Mouse (Mus musculus) megakaryocyte, embryonic 14.5 days (primary cell): Measurements from ENCODE around the gene Krt2. TPM values are rescaled to one million over a fixed set of nuclear protein-coding genes. Genes with fewer than 3 reads are reported as not detected.

ENCODE experiments used
- H3K27me3 ChIP-seq: replicated peaks from 2 replicates; pipeline ENCODE3; 2012; ENCODE audit warnings: inconsistent platforms
- H3K36me3 ChIP-seq: replicated peaks from 2 replicates; pipeline ENCODE3; 2012; ENCODE audit warnings: low read length, inconsistent platforms, mixed read lengths
- H3K4me1 ChIP-seq: 2 replicates; pipeline ENCODE4 v1.6.1; 2012; ENCODE audit warnings: inconsistent platforms
- H3K4me3 ChIP-seq: replicated peaks from 2 replicates; pipeline ENCODE3; 2012; ENCODE audit warnings: moderate library complexity, mild to moderate bottlenecking, inconsistent platforms
- H3K9me3 ChIP-seq: 2 replicates; pipeline ENCODE4 v1.6.1; 2012; ENCODE audit warnings: inconsistent platforms
- FLI1 ChIP-seq: IDR thresholded peaks from 2 replicates; pipeline ENCODE4 v1.6.1; 2012; ENCODE audit warnings: low read length, inconsistent platforms, mixed read lengths
- GATA1 ChIP-seq: IDR thresholded peaks from 3 replicates; pipeline ENCODE4 v1.6.1; 2012; ENCODE audit warnings: mixed read lengths, low read length, inconsistent platforms, borderline replicate concordance
- polyA plus RNA-seq: library from polyadenylated mRNA; stranded (reverse); fragments of >175 nt; gene quantifications from 2 replicates; pipeline ENCODE4 v1.2.3, GENCODE M21; 2012; ENCODE audit warnings: low replicate concordance; ENCODE audit not compliant: insufficient read depth

Krt2 gene
- polyA plus RNA-seq, 1 experiment = not detected

DNA sequence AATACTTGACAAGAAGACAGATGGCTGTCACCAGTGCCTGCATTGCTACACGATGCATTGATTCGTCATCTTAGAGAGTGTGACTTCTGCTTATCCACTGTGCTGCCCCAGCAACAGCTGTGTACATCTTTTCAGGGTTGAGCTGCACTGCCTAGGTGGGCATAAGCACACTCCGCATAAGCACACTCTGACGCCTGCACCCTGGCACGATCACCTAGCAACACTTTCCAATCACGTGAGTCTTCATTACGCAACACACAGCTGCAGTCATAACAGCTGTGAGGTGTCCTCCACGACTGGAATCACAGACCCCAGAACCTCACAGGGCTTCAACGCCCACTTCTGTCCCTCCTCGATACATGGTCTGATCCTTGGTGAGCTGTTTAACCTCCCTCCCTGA, 44.5 kb downstream of the Krt2 start:
- H3K36me3 ChIP-seq = no peaks in the 10 kb centered on the region
- H3K9me3 ChIP-seq = peaks cover 6% of the 10 kb centered on the region
- peaks cover 5% of the 10 kb centered on the region for H3K4me1 ChIP-seq
- H3K4me3 ChIP-seq = no peak overlapping the region
- H3K27me3 ChIP-seq = peaks cover 52% of the 10 kb centered on the region
- TF ChIP-seq FLI1 (no peak), GATA1 (no peak)

DNA sequence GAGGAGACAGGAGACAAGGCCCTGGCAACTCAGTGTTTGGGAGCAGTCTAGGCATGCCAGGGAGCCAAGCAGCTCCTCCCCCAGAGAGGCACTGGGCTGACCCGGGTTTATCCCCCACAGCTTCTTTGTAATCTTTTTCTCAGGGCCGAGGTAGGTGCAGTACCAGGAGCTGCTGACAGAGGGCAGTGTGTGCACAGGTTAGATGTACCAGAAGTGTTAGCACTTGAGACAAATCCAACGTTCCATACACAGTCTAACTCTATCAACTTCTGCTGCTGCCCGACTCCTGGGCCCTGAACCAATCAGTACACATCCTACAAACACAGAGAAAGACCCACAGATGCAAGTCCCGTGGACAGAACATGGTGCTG, 45.3 kb downstream of the Krt2 start:
- Histone ChIP-seq H3K9me3 (peaks cover 3% of the 10 kb centered on the region; the same call in 1 of the 2 replicates), H3K4me3 (no peak overlapping the region), H3K36me3 (no peaks in the 10 kb centered on the region), H3K4me1 (peaks cover 5% of the 10 kb centered on the region), H3K27me3 (peaks cover 50% of the 10 kb centered on the region)
- TF ChIP-seq GATA1 (no peak), FLI1 (no peak)

DNA sequence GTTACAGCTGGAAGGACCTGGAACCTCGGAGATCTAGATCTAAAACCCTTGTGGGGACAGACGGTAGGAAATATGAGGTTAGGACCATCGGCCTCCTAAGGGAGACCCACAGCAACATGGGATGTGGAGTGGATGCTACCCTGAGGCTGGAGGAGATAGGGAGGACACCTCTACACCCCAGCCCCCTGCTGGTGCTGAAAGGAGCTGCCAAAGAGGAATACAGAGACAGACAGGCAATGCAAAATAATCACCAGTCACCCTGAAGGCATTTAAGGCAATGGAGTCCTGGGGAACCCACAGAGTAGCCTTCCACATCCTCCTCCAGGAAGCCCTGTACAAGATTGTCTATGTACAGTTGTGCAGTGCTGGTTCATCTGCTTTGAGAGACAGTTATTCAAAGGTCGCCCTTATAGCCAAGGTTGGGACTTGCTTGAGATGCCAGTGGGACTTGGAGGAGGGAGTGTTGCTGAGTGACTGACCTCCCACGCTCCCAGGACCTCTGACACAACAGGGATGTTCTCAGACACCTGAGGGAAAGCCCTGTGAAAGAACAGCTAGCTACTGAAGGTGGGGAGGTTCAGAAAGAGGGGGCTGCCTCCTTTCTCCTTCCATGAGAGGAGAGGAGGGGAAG, 45.8 kb downstream of the Krt2 start:
- TF ChIP-seq FLI1 (no peak), GATA1 (no peak)
- Histone ChIP-seq H3K4me3 (no peak overlapping the region), H3K36me3 (no peaks in the 10 kb centered on the region), H3K4me1 (peaks cover 5% of the 10 kb centered on the region), H3K9me3 (peaks cover 3% of the 10 kb centered on the region; the same call in 1 of the 2 replicates), H3K27me3 (peaks cover 51% of the 10 kb centered on the region)

DNA sequence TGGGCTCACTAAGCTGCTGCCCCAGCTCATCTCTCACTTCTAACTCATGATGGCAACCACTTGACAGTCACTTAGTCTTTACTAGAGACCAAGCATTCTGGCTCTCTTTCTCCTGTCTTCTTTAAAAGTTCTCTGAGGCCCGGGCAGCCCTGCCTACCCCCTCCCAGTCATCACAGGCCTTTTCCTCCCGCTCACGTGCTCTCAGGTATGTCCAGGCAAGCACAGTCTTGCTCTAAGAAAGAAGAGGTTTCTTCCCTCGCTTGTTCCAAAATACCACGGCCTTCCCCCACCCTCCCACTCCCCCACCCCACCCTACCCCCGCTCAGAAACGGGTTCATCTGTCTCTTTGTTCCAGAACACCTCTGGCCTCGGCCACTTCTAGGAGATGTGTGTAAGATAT, 47.7 kb downstream of the Krt2 start:
- H3K4me1 ChIP-seq = peaks cover 5% of the 10 kb centered on the region
- H3K9me3 ChIP-seq = peaks cover 3% of the 10 kb centered on the region; the same call in 1 of the 2 replicates
- H3K4me3 ChIP-seq = no peak overlapping the region
- H3K36me3 ChIP-seq = no peaks in the 10 kb centered on the region
- TF ChIP-seq FLI1 = no peak
- no peak for TF ChIP-seq GATA1
- H3K27me3 ChIP-seq = peaks cover 49% of the 10 kb centered on the region

Other genes starting within 250 kb of the Krt2 start
- gene Krt75, start 244.3 kb downstream of the Krt2 start, polyA plus RNA-seq = not detected in 2 replicates
- not detected in 2 replicates for gene Gm5414, start 190.0 kb downstream of the Krt2 start, polyA plus RNA-seq
- gene Gm5478, start 170.8 kb downstream of the Krt2 start, polyA plus RNA-seq = not detected in 2 replicates
- gene Krt6b, start 137.9 kb downstream of the Krt2 start, polyA plus RNA-seq = not detected in 2 replicates
- gene Krt6a, start 123.9 kb downstream of the Krt2 start, polyA plus RNA-seq = 0.03 TPM in 1 of 2 replicates, not detected in the other
- not detected in 2 replicates for gene Krt5, start 105.3 kb downstream of the Krt2 start, polyA plus RNA-seq
- gene Krt71, start 75.1 kb downstream of the Krt2 start, polyA plus RNA-seq = not detected in 2 replicates
- gene Krt72, start 31.7 kb downstream of the Krt2 start, polyA plus RNA-seq = not detected in 2 replicates
- not detected in 2 replicates for gene Krt73, start 15.8 kb downstream of the Krt2 start, polyA plus RNA-seq
- not detected in 2 replicates for gene Krt1, start 32.6 kb upstream of the Krt2 start, polyA plus RNA-seq
- gene Krt77, start 51.5 kb upstream of the Krt2 start, polyA plus RNA-seq = not detected in 2 replicates
- gene Krt76, start 74.8 kb upstream of the Krt2 start, polyA plus RNA-seq = not detected in 2 replicates
- gene Krt4, start 106.6 kb upstream of the Krt2 start, polyA plus RNA-seq = not detected in 2 replicates
- gene Krt79, start 122.2 kb upstream of the Krt2 start, polyA plus RNA-seq = not detected in 2 replicates
- gene Krt78, start 136.1 kb upstream of the Krt2 start, polyA plus RNA-seq = not detected in 2 replicates
- not detected in 2 replicates for gene Krt8, start 186.3 kb upstream of the Krt2 start, polyA plus RNA-seq
- 0.06 TPM in 1 of 2 replicates, not detected in the other for gene Krt18, start 210.0 kb upstream of the Krt2 start, polyA plus RNA-seq